Mouse (Mus musculus): ENCODE data around the gene Ttll9.

Gene Ttll9

DNA sequence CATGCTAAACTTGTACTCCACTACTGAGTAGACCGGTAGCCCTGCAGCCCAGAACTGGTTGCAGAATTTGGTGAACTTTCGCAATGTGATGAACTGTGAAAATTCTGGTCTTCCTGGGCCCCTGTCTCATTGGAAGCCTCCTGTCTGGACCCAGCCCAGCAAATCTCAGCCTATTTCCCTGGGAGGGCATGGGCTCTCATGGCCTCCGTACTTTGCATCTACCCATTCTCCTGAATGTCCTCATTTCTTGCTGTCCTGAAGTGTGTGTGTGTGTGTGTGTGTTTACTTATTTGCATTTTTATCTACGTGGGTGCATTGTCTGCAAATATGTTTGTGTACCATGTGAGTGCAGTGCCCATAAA, 87.7 kb downstream of the Ttll9 start:
- no peak for DNase-seq (ENCODE audit: low spot score in 2 of 2)

DNA sequence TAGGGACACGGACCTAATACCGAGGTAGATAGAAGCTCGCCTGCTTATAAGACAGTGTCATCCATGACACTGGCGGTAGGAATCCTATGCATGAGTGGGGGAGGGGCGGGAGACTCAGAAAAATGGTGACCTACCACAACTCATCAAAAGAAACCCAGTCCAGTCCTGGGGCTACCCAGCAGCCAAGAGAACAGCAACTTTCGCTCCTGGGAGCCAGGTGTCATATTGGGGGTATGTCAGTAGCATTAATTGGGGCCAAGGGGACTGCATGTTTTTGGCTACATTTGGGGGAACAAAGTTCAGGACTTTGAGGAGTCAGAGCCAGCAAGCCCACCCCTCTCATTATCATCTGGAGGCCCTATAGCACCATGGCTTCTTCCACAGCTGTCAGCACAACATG, 88.8 kb downstream of the Ttll9 start:
- DNase-seq (ENCODE audit: low spot score in 2 of 2) = no peak

DNA sequence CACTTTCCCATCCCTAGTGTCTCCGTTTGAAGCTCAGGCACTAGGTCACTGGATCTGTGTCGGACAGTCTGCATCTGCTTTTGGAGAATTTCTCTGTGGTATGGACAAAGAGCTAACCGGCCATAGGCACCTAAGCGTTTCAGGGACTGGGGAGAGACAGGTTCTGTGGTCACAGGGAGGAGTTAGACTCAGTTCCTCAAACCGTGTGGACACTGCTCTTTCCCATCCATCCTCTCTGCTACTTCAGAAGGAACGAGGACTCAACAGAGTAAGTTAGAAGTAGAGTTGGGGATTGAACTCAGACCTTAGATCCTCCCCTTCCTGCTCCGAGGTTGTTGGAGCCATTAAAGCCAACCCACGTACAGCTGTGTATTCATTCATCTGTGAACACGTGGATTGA, 89.3 kb downstream of the Ttll9 start:
- DNase-seq (ENCODE audit: low spot score in 2 of 2) = no peak

DNA sequence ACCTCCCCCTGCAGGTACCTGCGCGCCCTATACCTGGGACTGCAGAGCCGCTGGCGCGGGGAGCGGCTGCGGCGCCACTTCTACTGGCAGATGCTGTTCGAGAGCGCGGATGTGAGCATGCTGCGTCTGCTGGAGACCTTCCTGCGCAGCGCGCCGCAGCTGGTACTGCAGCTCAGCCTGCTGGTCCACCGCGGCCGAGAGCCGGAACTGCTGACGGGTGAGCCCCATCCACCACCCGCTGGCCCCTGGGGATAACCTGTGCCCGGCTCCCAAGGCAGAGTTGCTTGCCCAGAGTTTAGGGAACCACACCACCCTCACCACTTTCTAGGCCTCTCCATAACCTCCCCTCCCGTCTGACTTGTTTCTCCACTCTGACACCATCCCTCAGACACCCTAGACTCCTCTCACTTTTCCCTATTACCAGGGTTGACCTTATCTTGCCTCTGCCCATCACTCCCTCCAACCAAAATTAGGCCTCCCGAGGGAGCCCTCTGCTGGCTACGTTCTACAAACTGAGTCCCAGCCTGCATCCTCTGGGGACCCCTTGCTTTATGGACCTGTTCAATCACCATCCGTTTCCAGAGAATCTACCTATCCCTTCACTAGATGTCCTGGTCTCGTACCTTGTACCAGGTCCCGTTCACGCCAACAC, 90.5 kb downstream of the Ttll9 start:
- peak in 1 of 2 experiments; percentile 33 for DNase-seq (ENCODE audit: low spot score in 2 of 2)

DNA sequence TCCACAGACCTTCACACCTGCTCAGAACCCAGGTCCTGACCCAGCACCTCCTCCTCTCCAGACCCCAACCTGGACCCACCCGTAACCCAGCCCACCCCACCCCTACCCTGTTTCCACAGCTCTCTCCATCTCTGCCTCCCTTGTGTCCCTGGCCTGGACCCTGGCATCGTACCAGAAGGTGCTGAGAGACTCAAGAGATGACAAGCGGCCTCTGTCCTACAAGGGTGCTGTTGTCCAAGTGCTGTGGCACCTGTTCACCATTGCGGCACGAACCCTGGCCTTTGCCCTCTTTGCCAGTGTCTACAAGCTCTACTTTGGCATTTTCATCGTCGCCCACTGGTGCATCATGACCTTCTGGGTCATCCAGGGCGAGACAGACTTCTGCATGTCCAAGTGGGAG, 91.6 kb downstream of the Ttll9 start:
- DNase-seq (ENCODE audit: low spot score in 2 of 2) = no peak

DNA sequence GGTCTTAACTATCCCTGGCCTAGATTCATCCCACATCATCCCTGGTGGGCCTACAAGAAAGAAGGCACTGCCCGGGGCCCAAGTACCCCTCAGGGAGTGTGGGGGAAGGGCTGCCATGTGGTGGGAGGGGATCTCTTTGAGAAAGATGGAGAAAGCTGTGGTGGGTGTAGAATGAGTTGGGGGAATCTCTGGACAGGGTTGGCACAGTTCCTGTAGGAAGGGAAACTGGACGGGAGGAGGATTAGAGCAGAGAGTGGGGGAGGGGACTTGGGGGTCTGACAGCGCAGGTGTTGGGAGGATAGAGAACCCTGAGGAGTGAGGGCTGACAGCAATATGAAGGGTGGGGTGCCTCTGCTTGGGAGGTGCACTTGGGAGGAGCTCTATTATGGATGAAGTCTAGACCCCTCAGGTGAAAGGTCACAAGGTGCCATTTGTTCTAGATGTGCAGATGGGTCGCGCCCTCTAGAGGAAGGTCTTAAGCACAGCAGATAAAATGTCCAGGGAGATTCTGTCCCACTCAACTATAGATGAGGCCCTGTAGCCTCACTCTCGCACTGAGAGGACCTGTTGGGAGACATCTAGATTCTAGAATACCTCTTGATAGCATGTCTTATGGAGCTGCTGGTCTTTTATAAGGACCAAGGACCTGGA, 93.1 kb downstream of the Ttll9 start:
- no peak for DNase-seq (ENCODE audit: low spot score in 2 of 2)

Data from thymus, postnatal 10 days (tissue).